Mouse (Mus musculus): Measurements from ENCODE around the gene Map3k5.

DNA sequence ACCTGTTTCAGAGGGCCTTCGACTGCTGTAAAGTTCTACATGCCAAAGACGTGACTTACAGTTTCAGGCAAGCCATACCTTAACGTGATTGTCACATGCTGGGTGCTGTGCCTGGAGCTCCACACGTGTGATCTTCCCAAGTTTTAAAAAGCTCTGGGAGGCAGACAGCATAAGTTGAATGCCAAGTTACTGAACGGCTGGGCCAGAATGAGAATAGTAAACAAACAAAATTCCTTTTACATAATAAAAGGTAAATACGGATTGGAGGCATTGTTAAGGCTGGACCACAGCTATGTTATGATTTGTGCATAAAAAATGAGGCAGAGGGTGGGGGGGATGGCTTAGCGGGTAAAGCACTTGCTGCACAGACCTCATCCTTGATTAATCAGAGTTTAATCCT lies 11.4 kb downstream of the Map3k5 start:
- TF ChIP-seq CTCF (IDR thresholded peaks at IDR 0.05 in 2 of 3, conservative IDR thresholded peaks at IDR 0.05 in 1 of 3; ENCODE audit: control insufficient read depth in 1 of 3, insufficient read depth in 1 of 3, low read depth in 2 of 3, low read length in 3 of 3, poor library complexity in 1 of 3, severe bottlenecking in 1 of 3), result no peak
- no peak for TF ChIP-seq GATA1 (IDR thresholded peaks at IDR 0.05; ENCODE audit: low read depth, low read length)
- no peak for TF ChIP-seq ETS1 (IDR thresholded peaks at IDR 0.05; ENCODE audit: low read depth, low read length)
- TF ChIP-seq TCF12 (IDR thresholded peaks at IDR 0.05; ENCODE audit: low read depth, low read length), result no peak
- no peak for TF ChIP-seq SIN3A (IDR thresholded peaks at IDR 0.05; ENCODE audit: low read length)
